Mouse (Mus musculus): ENCODE measurements around the gene Serf1. TPM values are rescaled to one million over a fixed set of nuclear protein-coding genes. Genes with fewer than 3 reads are reported as not detected.
A peak's percentile ranks its signal among the peaks of the same experiment; 100 is the strongest.
"Not testable (repeated sequence)": the region's sequence is repeated elsewhere in the genome, so short reads cannot be mapped to it uniquely, and the experiment has no call there.

The Serf1 gene
- 10 to 100 TPM; 31.0 to 34.5 TPM for total RNA-seq (2021)
- long read RNA-seq, experiment 1, transcript Serf1-201 (3 exons, 601 nt), result major isoform, 61 of 62 reads
- long read RNA-seq, experiment 1, partial matches to known transcripts, result 0 of 62 reads
- long read RNA-seq, experiment 1, other reads (novel, unspliced or antisense), result 1 of 62 reads
- long read RNA-seq, experiment 2, transcript Serf1-201 (3 exons, 601 nt), result major isoform, 43 of 48 reads
- long read RNA-seq, experiment 2, partial matches to known transcripts, result 5 of 48 reads
- long read RNA-seq, experiment 2, other reads (novel, unspliced or antisense), result 0 of 48 reads

- peak; percentile 61 to 62 for DNase-seq (ENCODE audit: low spot score in 2 of 2)
Observed at GRCm38 (mm10) chr13:100107652-100108472, at the start of gene Serf1. Gene Serf1, plus strand, starts transcription at chr13:100108012.

GRCm38 (mm10) chr13:100063936-100064335 is 43.9 kb upstream of the Serf1 start:
- no peak for DNase-seq (ENCODE audit: low spot score in 2 of 2)

- DNase-seq (ENCODE audit: low spot score in 2 of 2), result no peak
Observed at GRCm38 (mm10) chr13:100067821-100068220, 40.0 kb upstream of the Serf1 start.

- DNase-seq (ENCODE audit: low spot score in 2 of 2), result no peak
Observed at GRCm38 (mm10) chr13:100071473-100071872, 36.3 kb upstream of the Serf1 start.

- DNase-seq (ENCODE audit: low spot score in 2 of 2), result no peak
Observed at GRCm38 (mm10) chr13:100098808-100099207, 9.0 kb upstream of the Serf1 start.

- DNase-seq (ENCODE audit: low spot score in 2 of 2), result no peak
Observed at GRCm38 (mm10) chr13:100103052-100103658, 4.7 kb upstream of the Serf1 start.

- DNase-seq (ENCODE audit: low spot score in 2 of 2), result peak; percentile 81 to 93
Observed at GRCm38 (mm10) chr13:100103748-100104254, 4.0 kb upstream of the Serf1 start, which contains the start of gene Bdp1. Gene Bdp1, minus strand, starts transcription at chr13:100104070.

- DNase-seq (ENCODE audit: low spot score in 2 of 2), result no peak
Observed at GRCm38 (mm10) chr13:100112218-100112972, 4.6 kb downstream of the Serf1 start.

GRCm38 (mm10) chr13:100123970-100124369 is 16.2 kb downstream of the Serf1 start:
- DNase-seq (ENCODE audit: low spot score in 2 of 2), result no peak

- peak; percentile 76 to 84 for DNase-seq (ENCODE audit: low spot score in 2 of 2)
Observed at GRCm38 (mm10) chr13:100124423-100125257, 16.8 kb downstream of the Serf1 start, which contains the start of gene Smn1. Gene Smn1, plus strand, starts transcription at chr13:100124852.

GRCm38 (mm10) chr13:100125258-100125643 is 17.4 kb downstream of the Serf1 start:
- DNase-seq (ENCODE audit: low spot score in 2 of 2), result no peak

GRCm38 (mm10) chr13:100141646-100142314 is 34.0 kb downstream of the Serf1 start:
- DNase-seq (ENCODE audit: low spot score in 2 of 2), result no peak

GRCm38 (mm10) chr13:100152659-100153058 is 44.8 kb downstream of the Serf1 start:
- DNase-seq (ENCODE audit: low spot score in 2 of 2), result no peak

- no peak for DNase-seq (ENCODE audit: low spot score in 2 of 2)
Observed at GRCm38 (mm10) chr13:100156624-100157023, 48.8 kb downstream of the Serf1 start.

- DNase-seq (ENCODE audit: low spot score in 2 of 2), result not testable (repeated sequence)
Observed at GRCm38 (mm10) chr13:100161171-100161870, 53.5 kb downstream of the Serf1 start.

- not testable (repeated sequence) for DNase-seq (ENCODE audit: low spot score in 2 of 2)
Observed at GRCm38 (mm10) chr13:100162467-100162866, 54.7 kb downstream of the Serf1 start.

Data from adrenal gland, postnatal 4 days (tissue).